Mouse (Mus musculus): ENCODE measurements around the gene Hadh.

Gene Hadh

GRCm38 (mm10) chr3:131271559-131272373 is at the start of gene Hadh:
Gene Hadh, minus strand, starts transcription at chr3:131272101.
- DNase-seq (ENCODE audit: low spot score) = peak; percentile 92

- peak; percentile 88 for DNase-seq (ENCODE audit: low spot score)
Observed at GRCm38 (mm10) chr3:131320184-131320583, 48.3 kb upstream of the Hadh start.

- no peak for DNase-seq (ENCODE audit: low spot score)
Observed at GRCm38 (mm10) chr3:131318211-131318610, 46.3 kb upstream of the Hadh start.

- DNase-seq (ENCODE audit: low spot score) = no peak
Observed at GRCm38 (mm10) chr3:131317126-131317525, 45.2 kb upstream of the Hadh start.

DNA sequence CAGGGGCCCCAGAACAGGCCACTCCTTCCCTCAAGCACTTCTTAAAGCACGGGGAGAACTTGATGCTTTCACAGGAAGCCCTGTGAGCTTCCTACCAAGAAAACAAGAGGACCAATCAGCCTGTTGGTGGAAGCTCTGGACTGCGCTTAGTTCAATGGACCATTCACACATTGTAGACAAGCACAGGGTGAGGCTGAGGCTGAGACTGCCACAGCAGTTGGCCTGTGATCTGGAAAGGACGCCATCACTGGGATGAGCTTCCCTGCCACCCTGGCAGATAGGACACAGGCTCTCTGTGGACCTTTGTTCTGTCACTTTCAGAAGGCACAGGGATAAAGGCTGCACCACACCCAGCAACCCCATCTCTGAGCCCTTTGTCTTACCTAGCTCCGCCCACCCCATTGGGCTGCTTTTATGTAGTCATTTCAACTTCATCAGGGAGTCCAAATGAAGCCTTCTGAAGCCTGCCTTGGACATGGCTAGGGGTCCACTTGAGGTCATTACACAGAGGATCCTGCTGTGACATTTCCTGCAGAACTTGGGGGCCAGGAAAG is 44.1 kb upstream of the Hadh start:
- peak; percentile 78 for DNase-seq (ENCODE audit: low spot score)

DNA sequence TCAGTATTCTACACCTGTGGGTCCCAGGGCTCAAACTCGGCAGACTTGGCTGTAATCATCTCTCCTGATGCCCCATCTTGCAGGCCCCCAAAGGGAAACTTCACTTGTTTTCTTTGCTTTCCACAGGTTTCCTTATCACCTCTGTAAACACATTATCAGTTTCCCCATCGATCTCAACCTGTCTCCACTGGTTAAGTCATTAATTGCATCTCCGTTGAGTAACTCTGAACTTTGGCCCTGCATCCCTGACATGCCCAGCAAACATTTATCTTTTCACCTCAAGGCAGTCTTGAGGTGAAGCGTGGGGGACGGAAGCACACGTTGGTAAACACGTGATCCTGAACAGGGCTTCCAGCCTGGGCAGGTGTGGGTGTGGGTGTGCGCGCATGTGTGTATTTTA is 40.4 kb upstream of the Hadh start:
- DNase-seq (ENCODE audit: low spot score) = no peak

DNA sequence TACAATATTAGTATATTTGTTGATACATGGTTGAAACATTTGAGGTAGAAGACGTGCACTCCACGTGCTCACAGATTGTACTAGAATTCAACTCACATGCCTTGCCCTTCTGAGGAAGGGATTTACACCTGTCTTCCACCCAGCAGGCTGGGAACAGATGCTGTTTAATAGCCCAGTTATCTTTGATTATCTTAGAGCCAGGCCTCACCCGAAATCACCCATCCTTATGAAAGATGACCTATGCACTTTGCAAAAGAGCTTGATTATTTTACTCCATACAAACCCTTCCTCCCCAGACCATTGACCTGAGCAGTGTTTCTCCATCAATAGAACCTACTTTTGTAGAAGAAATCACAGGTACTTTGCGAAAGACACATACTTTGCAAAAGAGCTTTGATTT is 38.7 kb upstream of the Hadh start:
- DNase-seq (ENCODE audit: low spot score) = no peak

DNA sequence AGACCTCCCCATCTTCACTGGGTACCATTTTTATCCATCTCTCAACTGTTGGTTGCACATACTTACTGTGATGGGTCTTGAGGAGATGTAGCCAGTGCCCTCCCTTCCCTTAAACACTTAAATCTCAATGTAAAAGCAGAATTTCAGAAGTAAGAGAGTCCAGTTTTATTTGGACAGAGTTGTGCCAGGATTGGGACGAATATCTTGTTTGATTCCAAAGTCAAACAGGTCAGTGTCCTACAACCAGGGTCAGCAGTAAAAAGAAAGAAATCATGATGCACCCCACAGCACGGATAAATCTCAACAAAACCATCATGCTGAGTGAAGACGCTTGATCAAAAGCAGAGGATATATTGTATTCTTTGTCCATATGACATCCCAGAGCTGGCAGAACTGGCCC is 35.9 kb upstream of the Hadh start:
- DNase-seq (ENCODE audit: low spot score) = no peak

- DNase-seq (ENCODE audit: low spot score) = no peak
Observed at GRCm38 (mm10) chr3:131306255-131306654, 34.4 kb upstream of the Hadh start.

DNA sequence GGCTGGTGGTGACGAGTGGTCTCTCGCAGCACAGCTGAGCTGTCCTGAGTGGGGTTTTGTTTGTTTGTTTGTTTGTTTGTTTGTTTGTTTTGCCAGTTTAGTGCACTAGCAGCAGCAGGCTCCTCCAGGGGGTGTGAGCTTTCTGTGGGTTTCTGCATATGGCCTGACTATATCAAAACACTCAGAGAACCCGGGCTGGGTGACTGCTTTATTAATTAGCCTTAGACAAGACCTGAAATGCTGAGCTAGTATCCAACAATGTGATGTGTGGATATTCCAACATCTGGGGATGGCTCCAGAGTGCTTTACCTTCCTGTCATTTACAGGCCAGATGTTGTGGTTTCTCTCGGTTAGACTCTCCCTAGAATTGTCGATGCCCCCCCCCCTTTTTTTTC is 31.4 kb upstream of the Hadh start:
- no peak for DNase-seq (ENCODE audit: low spot score)

GRCm38 (mm10) chr3:131302452-131303319 is 30.8 kb upstream of the Hadh start, which contains the start of gene Cyp2u1:
Gene Cyp2u1, minus strand, starts transcription at chr3:131303227.
- DNase-seq (ENCODE audit: low spot score) = peak; percentile 93

GRCm38 (mm10) chr3:131299908-131300307 is 28.0 kb upstream of the Hadh start:
- peak; percentile 89 for DNase-seq (ENCODE audit: low spot score)

DNA sequence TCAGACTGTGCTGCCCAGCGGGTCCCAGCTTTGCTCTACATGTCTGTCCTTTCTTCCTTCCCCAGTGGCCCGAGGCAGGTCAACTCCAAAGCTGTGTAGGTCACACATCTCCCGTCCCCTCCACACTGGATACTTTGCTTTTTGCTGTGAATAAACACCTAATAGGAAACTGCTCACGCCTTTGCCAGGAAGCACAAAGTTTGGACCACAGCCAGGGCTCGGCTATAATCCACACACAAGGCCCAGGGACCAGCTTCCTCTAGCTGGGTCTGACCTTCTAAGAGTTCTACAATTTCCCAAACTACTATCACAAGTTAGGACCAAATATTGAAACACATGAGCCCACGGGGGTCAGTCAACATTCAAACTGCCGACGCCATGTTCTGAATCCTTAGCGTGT is 27.2 kb upstream of the Hadh start:
- no peak for DNase-seq (ENCODE audit: low spot score)

DNA sequence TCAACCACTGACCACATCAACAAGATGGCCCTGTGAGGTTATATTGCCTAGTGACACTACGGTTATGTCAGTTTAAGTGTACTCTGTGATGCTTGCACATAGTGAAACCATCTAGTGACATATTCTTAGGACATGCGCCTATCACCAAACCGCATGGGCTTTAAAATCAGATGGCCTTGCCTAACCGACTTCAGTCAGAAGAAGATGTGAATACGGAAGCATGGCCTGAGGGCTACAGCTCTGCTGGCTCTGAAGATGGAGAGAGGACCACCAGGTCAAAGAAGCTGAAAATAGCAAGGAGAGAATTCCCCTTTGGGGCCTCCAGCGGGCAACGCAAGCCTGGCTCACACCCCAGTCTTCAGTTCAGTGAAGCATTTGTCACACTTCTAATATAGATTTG is 25.0 kb upstream of the Hadh start:
- no peak for DNase-seq (ENCODE audit: low spot score)

GRCm38 (mm10) chr3:131295513-131296200 is 23.8 kb upstream of the Hadh start:
- DNase-seq (ENCODE audit: low spot score) = no peak

GRCm38 (mm10) chr3:131294503-131294902 is 22.6 kb upstream of the Hadh start:
- no peak for DNase-seq (ENCODE audit: low spot score)

DNA sequence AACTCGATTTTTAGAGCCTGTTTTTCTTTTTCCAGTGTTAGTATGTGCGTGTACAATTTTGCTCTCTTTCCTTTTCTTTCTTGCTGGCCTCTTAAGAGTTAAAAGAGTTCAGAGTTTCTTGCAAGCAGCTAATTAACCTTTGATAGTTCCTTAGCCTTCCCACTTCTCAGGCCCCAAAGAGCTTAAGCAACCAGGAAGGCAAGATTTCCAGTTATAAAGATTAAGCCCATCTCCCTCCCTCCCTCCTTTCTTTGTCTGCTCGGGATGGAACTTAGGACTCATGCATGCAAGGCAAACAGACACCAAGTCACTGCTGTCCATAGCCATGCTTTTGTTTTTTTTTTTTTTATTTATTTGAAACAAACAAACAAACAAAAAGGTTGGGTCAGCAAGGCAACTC is 21.1 kb upstream of the Hadh start:
- DNase-seq (ENCODE audit: low spot score) = no peak

- no peak for DNase-seq (ENCODE audit: low spot score)
Observed at GRCm38 (mm10) chr3:131292349-131292748, 20.4 kb upstream of the Hadh start.

- no peak for DNase-seq (ENCODE audit: low spot score)
Observed at GRCm38 (mm10) chr3:131291890-131292289, 20.0 kb upstream of the Hadh start.

DNA sequence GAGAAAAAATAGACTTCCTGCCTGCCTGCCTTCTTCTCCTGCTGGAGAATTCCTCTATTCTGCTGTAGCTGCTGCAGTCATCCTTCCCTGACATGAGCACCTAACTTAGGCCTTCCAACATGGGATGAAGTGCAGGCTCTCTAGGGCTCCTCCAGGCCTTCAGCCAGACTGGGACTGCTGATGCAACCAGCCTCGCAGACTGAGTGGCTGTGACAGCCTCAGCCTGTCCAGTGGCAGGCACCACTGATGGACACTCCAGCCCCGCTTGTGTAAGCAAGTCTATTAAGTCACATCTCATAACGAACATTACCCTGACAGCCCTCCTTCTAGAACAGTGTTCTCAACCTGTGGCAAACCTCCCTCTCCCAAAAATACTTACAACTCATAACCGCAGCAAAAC is 2.2 kb upstream of the Hadh start:
- DNase-seq (ENCODE audit: low spot score) = no peak

GRCm38 (mm10) chr3:131272374-131273100 is 636 bp upstream of the Hadh start:
- DNase-seq (ENCODE audit: low spot score) = no peak

DNA sequence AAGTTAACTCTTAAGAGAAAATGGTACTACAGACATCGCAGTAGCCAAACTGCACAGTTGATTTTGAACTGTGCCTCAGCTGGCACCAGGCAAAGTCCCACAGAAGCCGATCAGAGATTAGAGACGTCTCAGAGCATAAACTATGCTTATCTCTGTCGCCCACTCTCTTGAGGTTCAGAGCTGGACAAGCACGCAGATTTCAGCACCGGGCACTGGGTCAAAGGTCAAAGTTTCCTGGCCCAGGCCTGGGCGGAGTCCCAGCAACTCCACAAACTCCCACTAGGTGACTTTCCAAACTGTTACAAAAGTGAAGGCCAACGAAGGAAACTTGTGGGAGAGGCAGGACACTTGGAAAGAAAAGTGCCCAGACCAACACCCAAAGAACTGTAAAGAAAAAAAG is 744 bp downstream of the Hadh start:
- peak; percentile 77 for DNase-seq (ENCODE audit: low spot score)

Measured in retina, embryonic 14.5 days (tissue).